Mouse (Mus musculus) cerebellum, adult 11-12 months (tissue): ENCODE results near the gene Pafah1b2.

ENCODE experiments used
- DNase-seq: peaks from one replicate; pipeline ENCODE4 v3.0.0; 2022

The Pafah1b2 gene

DNA sequence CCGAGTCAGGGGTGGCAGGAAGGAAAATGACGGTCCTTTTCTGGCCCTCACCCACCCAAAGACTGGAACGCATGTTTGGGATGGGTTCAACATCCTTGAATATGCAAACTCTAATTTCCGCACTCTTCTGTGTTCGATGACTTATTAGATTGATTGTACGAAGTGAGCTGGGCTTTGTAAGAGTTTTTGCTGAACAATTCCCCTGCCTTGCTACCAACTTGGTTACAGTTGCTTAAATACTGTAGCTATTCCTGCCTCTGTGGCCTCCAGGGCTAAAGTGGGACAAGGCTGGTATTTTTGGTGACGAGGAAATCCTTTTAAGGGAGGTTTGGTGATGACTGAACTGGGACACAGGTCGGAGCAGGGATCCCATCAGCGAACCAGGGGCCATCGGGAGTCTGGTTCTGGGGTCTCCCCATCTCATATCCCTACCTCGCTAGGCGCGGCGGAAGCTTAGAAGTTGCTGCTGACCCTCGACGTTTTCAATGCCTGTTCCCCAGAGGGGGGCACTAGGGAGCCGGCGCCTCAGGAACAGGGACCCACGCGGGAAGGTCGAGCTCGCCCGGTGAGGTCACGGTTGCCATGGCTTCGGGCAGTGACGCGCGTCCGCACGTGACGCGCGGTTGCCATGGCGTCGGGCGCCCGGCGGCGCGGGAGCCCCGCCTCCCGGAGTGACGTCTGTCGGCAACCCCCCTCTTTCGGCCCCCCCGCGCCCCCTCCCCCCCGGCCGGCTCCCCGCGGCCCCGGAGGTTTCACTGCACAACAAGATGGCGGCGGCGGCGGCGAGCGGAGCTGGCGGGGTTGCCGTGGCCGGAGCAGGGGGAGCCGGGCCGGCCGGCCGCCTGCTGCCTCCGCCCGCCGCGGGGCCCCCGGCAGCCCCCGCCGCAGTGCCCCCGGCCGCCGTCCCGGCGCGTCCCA is at the start of gene Pafah1b2, which contains the start of gene Sik3:
Gene Pafah1b2 (minus strand): TSS at position 600 of the 918 bp plus-strand sequence.
Gene Sik3 (plus strand): TSS at position 730 of the 918 bp plus-strand sequence.
- peak; percentile 95 for DNase-seq

DNA sequence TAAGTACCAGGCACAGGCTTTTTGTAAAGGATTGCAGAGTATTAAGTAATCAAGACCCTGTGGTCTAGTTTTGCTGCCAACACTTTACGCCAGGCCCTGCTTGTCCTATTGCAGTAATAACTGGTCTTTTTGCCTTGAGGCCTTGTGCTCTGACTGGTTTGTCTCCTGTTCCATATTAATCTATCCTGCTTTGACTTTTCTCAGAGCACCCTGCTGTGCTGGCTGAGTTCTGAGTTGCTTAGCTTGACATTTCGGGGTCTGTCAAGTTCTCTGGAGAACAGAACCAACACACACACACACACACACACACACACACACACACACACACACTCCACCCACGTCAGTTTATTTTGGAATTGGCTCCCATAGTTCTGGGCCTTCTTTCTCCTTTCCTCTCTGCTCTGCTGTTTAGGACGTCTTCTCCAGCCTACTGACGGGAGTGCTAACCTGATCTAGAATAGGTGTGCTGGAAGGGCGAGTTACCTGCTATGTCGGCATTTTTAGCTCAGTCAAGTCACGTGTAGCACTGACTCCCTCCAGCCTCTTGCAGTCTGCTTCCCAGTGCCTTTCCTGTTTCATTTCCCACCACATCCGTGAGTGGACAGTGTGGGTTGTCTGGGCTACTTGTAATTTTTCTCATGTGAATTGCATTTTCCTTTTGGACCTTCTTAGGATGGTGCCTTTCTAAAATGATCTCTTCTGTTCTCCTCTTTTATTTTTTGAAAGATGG is 49.4 kb upstream of the Pafah1b2 start:
- DNase-seq = peak; percentile 47

DNA sequence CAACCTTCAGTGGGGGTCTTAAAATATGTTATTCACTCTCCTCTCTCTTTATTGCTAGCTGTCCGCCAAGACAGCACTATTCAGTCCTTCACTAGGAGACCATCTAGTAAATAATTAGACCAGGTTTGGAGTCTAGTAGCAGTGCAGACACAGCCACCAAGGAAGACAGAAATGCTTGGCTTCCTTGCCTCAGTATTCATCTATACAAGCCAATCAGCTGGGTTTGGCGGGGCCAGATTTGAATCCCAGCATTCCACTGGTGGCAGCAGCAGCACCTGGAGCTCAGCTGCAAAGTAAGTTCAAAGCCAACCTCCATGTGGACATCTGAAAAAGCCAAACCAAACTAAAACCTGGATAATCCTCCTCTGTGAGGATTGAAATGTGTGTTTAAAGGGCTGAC is 47.8 kb upstream of the Pafah1b2 start:
- no peak for DNase-seq

DNA sequence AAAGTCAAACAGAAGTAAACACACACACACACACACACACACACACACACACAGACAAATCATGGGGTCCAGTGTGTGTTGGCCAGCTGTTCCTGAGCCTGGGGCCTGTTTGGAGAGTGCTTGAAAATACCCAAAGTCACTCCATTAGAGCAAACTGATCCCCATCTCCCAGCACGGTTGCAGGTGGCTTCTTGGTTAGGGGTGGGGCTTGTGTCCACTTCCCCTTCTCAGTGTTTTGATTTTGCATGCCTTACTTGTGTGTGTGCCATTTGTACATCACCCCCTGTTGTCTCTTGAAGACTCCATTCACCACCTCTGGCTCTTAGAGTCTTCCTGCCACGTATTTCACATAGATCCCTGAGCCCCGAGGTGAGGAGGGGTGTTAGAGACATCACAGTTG is 45.6 kb upstream of the Pafah1b2 start:
- no peak for DNase-seq

DNA sequence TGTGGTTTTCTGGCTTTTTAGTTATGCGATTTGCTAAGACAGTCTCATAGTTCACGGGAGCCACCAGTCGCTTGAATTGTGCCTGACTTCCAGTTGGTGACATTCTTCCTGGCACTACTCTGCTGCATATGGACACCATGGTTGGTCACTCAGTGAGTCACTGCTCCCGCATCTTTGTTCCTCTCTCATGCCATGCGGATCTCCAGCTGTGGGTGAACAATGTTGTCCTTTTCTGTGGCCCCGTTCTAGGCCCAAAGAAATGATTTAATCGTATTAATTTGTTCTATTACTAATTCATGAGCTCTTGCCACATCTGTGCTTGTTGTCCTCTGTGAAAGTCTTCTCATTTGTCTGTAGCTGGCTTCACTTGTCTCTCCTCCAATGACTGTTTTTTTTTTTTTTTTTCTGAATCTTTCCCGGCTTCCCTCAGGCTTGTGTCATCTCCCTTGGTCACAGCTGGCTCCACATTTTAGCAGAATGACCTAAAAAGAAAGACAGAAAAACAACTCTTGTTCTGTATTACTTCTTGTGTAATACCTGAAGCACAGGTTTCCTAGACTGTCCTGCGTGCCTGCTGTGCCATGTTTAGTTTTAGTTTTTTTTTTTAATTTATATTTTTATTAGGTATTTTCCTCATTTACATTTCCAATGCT is 40.6 kb upstream of the Pafah1b2 start:
- peak; percentile 56 for DNase-seq

DNA sequence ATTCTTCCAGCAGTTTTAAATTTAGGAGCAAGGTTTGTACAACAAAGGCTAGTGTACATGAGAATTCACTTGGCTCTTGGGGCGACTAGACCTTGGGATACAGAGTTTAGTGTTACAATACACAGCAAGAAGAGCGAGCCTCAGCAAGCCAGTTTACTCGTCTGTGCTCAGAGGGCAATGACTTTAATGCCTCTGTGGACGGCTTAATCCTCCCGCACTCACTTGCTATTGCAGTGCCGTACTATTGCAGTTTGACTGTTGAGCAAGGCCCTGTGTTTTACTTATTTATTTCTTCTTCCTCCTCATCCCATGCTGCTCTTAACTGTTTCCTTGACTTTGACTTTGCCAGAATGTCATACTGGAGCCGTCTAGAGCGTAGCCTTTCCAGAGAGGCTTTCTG is 37.7 kb upstream of the Pafah1b2 start:
- DNase-seq = no peak

DNA sequence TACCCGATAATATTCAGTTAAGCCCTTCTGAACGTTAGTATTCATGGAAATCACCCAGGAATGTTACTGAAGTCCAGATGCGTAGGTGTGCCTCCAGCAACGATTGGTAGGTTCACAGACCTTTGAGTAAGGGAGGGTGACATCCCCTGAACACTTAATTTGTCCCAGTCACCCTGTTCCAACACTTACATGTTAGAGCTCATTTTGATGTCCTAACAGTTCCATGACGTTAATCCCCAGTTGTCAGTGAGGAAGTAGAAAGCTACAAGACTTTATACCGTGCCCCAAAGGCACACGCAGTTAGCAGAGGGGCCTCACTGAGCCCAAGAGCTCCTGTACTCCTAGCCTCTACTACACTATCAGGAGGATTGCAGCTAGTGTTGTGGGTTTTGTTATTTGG is 37.0 kb upstream of the Pafah1b2 start:
- no peak for DNase-seq

DNA sequence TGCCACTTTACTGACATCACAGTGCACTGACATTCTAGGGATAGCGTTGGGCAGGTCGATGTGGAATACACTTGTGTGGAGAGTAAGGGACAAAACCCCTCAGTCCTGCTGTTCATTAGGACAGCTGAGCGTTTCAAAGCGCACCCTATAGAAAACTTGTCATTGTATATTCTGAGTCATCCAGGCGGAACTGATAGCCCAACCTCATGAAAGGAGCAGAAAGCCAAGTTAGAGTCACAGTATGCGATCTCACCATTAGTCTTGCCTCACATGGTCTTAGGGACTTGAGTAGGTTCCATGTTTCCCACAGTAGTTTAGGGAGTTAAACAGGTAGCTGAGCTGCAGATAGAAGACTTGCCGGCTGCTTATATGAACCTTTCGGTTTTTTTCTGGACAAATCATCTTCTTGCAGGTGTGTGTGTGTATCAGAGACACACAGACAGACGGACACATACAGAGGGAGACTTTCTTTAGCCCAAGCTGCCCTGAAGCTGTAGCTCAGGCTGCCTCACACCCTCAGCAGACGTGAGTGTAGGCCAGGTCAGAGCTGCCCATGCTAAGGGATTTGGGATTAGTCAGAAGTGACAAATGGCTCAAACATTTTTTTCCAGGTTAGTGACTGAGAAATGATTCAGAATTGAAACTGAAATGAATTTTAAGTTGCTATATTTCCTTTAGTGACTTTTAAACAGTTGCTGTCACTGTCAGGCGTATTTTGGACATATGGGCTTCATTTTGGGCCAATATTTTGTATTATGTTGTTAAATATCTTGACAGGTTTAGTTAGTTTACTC is 34.4 kb upstream of the Pafah1b2 start:
- DNase-seq = no peak

DNA sequence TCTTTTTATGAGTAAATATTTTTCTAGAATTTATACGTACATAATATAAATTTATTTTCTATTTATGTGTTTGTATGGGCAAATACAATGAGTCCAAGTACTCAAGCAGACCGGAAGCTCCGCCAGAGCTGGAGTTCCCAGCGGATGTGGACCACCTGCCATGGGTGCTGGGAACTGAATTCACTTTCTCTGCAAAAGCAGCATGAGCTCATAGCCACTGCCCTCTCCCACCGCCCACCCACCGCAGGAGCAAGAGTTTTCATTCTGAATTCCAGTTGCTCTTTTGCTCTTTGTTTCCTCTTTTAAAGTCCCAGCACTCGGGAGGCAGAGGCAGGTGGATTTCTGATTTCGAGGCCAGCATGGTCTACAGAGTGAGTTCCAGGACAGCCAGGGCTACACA is 31.1 kb upstream of the Pafah1b2 start:
- DNase-seq = no peak

DNA sequence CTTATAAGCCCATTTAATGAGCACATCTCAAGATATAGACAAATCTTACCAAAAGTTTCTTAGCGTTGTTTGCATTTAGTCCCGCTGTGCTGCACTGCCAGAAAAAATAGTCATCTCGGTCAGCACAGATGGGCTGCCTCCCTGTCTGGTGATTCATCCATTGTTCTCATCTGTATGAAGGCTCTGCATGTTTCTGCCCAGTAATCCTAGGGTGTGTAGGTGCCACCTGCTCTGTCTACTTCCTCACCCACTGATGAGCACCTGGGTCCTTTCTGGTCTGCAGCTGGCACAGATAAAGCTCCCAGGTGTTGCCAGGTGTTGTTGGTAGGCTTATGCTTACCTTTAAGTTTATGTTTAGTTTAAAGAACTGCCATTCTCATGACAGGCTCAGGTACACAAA is 29.9 kb upstream of the Pafah1b2 start:
- DNase-seq = no peak

DNA sequence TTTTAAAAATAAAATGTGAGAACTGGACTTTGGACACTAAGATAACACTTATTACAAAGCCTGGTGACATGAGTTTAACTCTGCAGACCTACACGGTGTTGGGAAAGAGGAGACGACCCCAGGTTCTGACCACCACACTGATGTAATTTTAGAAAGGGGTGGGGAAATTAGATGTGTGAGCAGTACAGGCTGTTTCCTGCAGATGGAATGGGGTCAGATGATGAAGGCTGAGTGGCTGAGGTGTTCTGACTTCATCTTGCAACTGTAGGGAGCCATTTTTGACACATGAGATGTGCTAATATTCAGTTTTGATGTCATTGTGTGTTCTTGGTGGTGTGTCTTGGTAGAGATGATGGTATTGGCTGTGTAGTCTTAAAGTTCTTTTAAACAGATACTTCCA is 28.7 kb upstream of the Pafah1b2 start:
- DNase-seq = no peak

DNA sequence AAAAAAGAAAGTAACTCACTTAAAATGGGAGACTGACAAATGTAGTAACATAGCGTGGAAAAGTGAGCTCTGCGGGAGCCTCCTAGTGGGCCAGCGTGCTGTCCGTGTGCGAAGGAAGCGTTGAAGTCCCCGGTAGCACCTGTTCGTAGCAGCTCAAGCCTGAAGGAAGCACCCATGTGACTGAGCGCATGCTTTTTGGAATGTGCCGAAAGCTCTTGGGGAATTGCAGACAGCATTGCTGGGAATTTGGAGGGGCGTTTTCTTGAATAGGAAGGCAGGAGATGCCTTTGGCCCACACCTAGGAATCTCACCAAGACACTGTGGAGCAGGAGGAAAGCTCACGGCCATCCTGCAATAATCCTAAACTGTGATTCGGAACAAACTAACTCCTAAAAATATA is 26.3 kb upstream of the Pafah1b2 start:
- no peak for DNase-seq

DNA sequence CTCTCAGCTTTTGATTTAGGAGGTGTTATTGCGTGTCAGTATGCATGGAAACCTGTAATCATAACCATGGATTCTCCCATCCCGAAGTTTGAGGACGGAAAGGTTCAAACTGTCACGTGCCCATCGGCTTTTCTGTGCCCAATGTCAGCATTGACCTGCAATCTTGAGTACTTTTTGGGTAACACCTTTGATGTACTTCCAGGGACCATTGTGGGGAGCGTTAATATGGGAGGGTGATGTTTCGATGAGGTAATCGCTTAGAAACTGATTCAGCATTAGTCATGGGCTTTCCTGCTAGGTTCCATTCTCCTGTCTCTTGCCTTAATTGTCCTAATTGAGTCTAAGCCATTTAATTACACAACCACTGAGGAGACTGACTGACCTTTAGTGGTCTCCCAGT is 24.4 kb upstream of the Pafah1b2 start:
- DNase-seq = no peak

DNA sequence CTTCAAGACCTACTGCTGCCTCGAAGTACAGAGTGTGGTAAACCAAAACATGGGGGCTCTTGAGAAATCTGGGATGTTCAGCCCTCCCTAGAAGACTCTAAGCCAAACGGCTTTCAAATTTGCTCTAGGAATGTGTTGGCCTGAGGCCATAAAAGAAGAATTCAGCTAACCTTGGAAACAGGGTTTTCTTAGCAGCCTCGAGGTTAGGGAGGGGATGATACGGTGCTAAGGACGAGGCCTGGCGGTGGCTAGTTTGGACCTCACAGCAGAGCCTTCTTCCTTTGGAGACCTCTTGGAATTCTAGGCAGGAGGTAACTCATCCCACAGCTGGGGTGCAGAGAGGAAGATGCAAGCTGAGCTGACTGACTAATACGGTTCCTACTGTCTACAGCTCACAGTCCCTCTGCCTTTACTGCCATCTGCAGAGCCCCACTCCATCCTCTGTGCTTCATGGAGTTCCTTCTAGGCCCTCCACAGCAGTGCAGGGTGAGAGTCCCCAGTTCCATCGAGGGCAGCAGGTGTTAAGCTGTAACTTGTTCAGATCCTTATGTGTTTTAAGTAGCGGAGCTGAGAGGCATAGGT is 22.9 kb upstream of the Pafah1b2 start:
- DNase-seq = no peak

DNA sequence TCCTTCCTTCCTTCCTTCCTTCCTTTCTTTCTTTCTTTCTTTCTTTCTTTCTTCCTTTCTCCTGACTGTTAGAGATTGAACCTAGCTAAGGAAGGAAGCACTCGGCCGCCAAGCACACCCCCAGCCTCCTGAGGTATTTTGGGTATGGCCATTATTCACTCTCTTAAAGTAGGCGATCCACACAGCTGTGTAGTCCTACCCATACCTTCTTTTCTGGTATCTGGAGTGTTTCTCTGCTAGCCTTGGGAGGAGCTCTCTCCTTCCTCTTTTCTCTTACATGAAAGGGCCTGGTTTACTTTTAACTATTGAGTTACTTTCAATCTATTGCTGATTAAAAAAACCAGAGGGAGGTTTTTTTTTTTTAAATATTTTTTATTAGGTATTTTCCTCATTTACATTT is 21.4 kb upstream of the Pafah1b2 start:
- DNase-seq = no peak

DNA sequence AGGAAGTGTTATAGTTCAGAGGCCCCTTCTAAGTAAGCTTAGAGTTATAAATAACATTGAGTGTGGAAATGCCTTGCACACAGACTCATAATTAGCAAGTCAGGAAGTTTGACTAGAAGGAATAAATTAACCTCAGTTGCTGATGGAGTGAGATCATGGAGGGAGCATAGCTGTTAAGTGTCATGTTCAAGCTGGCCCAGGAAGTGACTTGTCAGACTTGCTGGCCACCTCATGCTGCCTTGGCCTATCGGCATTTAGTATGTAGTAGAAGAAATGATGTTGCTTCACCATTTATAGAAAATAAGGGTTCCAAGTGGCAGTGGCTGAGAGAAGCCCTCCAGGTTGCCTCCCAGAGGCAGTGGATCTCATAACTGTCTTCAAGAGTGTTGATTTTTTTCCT is 20.6 kb upstream of the Pafah1b2 start:
- DNase-seq = no peak

DNA sequence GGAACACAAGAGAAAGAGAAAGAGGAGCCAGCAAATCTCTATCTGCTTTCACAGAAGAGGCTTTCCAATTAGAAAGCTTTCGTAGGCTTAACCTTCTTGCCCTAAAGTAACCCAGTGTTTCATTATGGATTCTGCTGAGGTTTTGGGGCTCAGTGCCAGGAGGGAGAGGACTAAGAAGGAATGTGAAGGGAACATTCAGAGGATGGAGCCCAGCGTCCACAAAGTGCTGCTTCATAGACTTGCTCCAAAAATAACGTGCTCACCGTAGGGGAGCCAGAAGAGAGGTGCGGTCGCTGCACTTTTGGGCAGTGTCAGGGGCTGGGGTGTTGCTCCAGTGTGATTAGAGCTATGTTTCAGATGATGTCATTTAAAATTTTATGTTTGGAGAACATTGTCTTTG is 19.7 kb upstream of the Pafah1b2 start:
- no peak for DNase-seq

DNA sequence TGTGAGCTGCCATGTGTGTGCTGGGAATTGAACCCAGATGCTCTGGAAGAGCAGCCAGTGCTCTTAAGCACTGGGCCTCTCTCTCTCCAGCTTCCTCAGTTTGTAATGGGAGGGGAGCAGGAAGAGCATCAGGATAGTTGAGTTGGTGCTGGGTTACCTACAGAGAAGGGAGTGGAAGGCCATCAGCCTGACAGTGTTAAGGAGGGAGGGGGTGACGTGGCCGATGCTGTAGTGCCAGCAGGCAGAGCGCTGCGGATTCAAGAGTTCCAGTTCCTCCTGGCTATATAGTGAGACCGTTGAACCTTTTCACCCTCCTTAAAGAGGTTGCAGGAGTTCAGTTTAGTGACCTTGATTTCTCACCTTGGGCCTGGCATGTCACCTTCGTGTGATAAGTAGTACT is 18.5 kb upstream of the Pafah1b2 start:
- no peak for DNase-seq

DNA sequence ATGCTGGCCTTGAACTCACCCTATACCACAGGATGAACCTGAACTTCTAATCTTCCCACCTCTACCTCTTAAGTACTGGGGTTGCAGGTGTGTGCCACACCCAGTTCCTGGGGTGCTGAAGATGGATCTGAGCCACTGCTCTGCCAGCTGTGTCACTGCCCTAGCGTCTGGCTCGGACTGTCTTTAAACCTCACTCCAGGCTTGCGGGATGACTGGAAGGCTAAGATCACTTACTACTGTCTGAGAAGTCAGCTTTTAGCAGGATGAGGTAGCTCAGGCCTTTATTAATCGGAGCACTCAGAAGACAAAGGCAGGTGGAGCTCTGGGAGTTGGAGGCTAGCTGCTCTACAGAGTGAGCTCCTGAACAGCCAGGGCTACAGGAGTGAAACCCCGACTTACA is 17.7 kb upstream of the Pafah1b2 start:
- DNase-seq = no peak

DNA sequence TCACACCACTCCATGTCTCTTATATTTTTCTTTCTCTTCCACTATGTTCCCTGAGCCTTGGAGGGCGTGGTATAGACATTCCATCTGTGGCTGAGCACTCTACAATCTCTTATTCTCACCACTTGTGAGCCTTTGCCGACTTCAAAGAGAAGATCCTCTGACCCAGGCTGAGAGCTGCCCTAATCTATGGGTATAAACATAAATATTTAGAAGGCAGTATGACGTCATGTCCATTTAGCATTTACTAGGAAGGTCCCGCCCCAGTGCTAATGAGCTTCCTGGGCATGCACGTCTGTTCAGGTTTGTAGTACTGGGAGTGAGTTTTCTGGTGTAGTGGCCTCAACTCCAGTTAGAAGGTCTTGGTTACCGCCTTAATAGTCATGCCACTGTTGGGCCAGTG is 17.0 kb upstream of the Pafah1b2 start:
- DNase-seq = no peak

DNA sequence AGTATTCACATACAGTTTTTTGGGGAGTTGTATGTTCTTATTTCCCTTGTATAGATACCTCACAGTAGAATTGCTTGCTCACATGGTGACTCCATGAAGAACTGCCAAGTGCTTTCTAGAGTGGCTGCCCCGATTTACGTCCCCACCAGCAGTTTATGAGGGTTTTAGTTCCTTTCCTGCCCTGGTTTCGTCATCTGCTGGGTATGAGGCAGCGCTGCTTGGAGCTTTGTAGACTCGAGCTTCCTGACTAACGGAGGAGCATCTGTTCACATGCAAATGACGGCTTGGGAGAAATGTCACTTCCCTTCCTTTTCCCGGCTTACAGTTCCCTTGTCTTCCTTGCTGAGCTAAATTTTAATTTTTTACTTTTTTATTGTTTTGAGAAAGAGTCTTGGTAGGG is 15.5 kb upstream of the Pafah1b2 start:
- DNase-seq = no peak

DNA sequence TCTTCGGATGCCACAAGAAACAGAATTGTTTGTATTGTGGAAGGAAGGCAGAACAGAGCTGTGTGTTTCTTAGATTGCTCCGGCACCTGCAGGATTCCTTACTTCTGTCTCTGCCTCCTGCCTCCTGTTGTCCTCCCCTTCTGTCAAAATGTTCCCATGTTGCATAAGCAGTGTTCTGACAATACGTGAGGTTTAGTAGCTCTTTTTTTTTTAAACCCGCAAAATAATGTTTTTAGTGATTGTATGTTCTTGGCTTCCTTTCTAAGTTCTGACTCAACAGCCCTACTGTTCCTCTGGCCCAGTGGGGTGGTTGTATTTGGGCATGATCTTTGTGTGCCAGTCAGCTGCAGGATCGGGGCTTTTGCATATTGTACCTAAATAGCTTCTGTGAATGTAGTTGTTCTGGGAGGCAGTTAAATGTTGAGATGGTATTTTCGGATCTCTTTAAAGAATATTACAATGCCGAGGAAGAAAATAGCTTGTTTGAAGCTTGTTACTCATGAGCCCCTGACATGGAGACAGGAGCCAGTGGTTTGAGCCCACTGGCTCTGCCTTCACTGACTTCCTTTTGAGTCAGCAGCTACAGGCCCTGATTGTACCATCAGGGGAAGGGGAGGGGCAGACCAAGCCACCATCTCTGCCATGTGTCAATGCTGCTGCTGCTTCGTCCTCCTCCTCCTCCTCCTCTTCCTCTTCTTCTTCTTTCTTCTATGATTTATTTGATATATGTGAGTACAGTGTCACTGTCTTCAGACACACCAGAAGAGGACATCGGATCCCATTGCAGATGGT is 13.8 kb upstream of the Pafah1b2 start:
- peak; percentile 57 for DNase-seq
